Mouse (Mus musculus) spleen, adult 2 months (tissue): Measurements from ENCODE around the gene Slc44a3. TPM values are rescaled to one million over a fixed set of nuclear protein-coding genes. Genes with fewer than 3 reads are reported as not detected.

Experiments
- DNase-seq, 2 experiments: peaks; one replicate each; pipeline versions ENCODE4 v3.0.0 to v3.0.0-alpha.2; 2012 to 2021; ENCODE audit warnings: low spot score in 2 of 2, low read depth in 1 of 2
- H3K27ac ChIP-seq: fragments of 200-500 bp; 2 replicates; pipeline ENCODE4 v1.5.1; 2012; ENCODE audit warnings: low read length, inconsistent platforms; ENCODE audit not compliant: insufficient read depth
- H3K27me3 ChIP-seq: fragments of 200-500 bp; 2 replicates; pipeline ENCODE4 v1.6.1; 2012; ENCODE audit warnings: mild to moderate bottlenecking, moderate library complexity, low read length, inconsistent platforms; ENCODE audit not compliant: control insufficient read depth, insufficient read depth
- H3K36me3 ChIP-seq: fragments of 200-500 bp; 2 replicates; pipeline ENCODE4 v1.6.1; 2012; ENCODE audit warnings: mild to moderate bottlenecking, low read length, inconsistent platforms; ENCODE audit not compliant: control insufficient read depth, insufficient read depth
- H3K4me1 ChIP-seq: fragments of 200-500 bp; 2 replicates; pipeline ENCODE4 v1.6.1; 2011; ENCODE audit warnings: inconsistent platforms; ENCODE audit not compliant: control insufficient read depth, insufficient read depth, insufficient read length
- H3K4me3 ChIP-seq: fragments of 200-500 bp; 2 replicates; pipeline ENCODE4 v1.5.1; 2011; ENCODE audit warnings: mild to moderate bottlenecking, inconsistent platforms; ENCODE audit not compliant: insufficient read depth, insufficient read length; ENCODE audit errors: extremely low read depth
- CTCF ChIP-seq: fragments of 200-500 bp; IDR thresholded peaks from 2 replicates; pipeline ENCODE4 v1.5.1; 2011; ENCODE audit warnings: mild to moderate bottlenecking, inconsistent platforms; ENCODE audit not compliant: insufficient read depth, insufficient read length, insufficient replicate concordance; ENCODE audit errors: extremely low read depth
- POLR2A ChIP-seq: fragments of 200-500 bp; IDR thresholded peaks from 2 replicates; pipeline ENCODE4 v1.6.1; 2011; ENCODE audit warnings: low read depth, low read length, inconsistent platforms
- WGBS: fragments of 180-500 bp; shearing (Covaris S2); methylation state at CpG from one replicate; pipeline ENCODE4 v1.1.7; 2018; 5-methylcytosine and 5-hydroxymethylcytosine counted together
- polyA plus RNA-seq: library from polyadenylated mRNA; depleted of rRNA; stranded (reverse); fragments of >200 nt; gene quantifications from 2 replicates; pipeline ENCODE4 v1.2.3, GENCODE M21; 2012

Slc44a3 gene
- polyA plus RNA-seq, 1 experiment = 0.29 TPM

GRCm38 (mm10) chr3:121461477-121461876 is 70.7 kb downstream of the Slc44a3 start:
- H3K4me1 ChIP-seq = peaks cover 11% of the 10 kb centered on the region
- TF ChIP-seq CTCF = no peak
- no peak for TF ChIP-seq POLR2A
- no peaks in the 10 kb centered on the region for H3K27me3 ChIP-seq
- 88% methylated on average over 13 of the region's 13 CpGs for WGBS
- no peak overlapping the region for H3K27ac ChIP-seq
- H3K4me3 ChIP-seq = no peak overlapping the region
- no peak for DNase-seq
- peaks cover under 1% of the 10 kb centered on the region; the same call in 1 of the 2 replicates for H3K36me3 ChIP-seq

- TF ChIP-seq CTCF = no peak
- no peak for TF ChIP-seq POLR2A
- no peak overlapping the region for H3K4me3 ChIP-seq
- H3K4me1 ChIP-seq = peaks cover 11% of the 10 kb centered on the region
- H3K36me3 ChIP-seq = peaks cover 7% of the 10 kb centered on the region
- H3K27me3 ChIP-seq = no peaks in the 10 kb centered on the region
- DNase-seq = no peak
- 74% methylated on average over 16 of the region's 16 CpGs for WGBS
- no peak overlapping the region for H3K27ac ChIP-seq
Observed at GRCm38 (mm10) chr3:121460473-121461193, 71.6 kb downstream of the Slc44a3 start.

GRCm38 (mm10) chr3:121458545-121459492 is 73.4 kb downstream of the Slc44a3 start:
- no peak for DNase-seq
- 59% methylated on average over 14 of the region's 14 CpGs for WGBS

GRCm38 (mm10) chr3:121451404-121451803 is 80.8 kb downstream of the Slc44a3 start:
- Histone ChIP-seq H3K36me3 (peaks cover 23% of the 10 kb centered on the region), H3K4me3 (no peak overlapping the region), H3K27me3 (no peaks in the 10 kb centered on the region), H3K4me1 (no peaks in the 10 kb centered on the region), H3K27ac (no peak overlapping the region)
- no peak for DNase-seq
- no peak for TF ChIP-seq CTCF
- TF ChIP-seq POLR2A = no peak
- 93% methylated on average over 10 of the region's 10 CpGs for WGBS

More at GRCm38 (mm10) chr3:121458545-121459492, 73.4 kb downstream of the Slc44a3 start:
- no peaks in the 10 kb centered on the region for H3K27me3 ChIP-seq
- no peak overlapping the region for H3K4me3 ChIP-seq
- TF ChIP-seq POLR2A = no peak
- TF ChIP-seq CTCF = no peak
- H3K27ac ChIP-seq = no peak overlapping the region
- H3K4me1 ChIP-seq = peaks cover 11% of the 10 kb centered on the region
- H3K36me3 ChIP-seq = peaks cover 12% of the 10 kb centered on the region

- no peak for DNase-seq
- WGBS = 87% methylated on average over 8 of the region's 8 CpGs
- no peaks in the 10 kb centered on the region for H3K4me1 ChIP-seq
- no peak for TF ChIP-seq CTCF
- no peak for TF ChIP-seq POLR2A
- H3K27ac ChIP-seq = no peak overlapping the region
- H3K4me3 ChIP-seq = no peak overlapping the region
- peaks cover 14% of the 10 kb centered on the region for H3K36me3 ChIP-seq
- no peaks in the 10 kb centered on the region for H3K27me3 ChIP-seq
Observed at GRCm38 (mm10) chr3:121449527-121449926, 82.7 kb downstream of the Slc44a3 start.

- TF ChIP-seq CTCF = no peak
- TF ChIP-seq POLR2A = no peak
Observed at GRCm38 (mm10) chr3:121448606-121449005, 83.6 kb downstream of the Slc44a3 start.

More at GRCm38 (mm10) chr3:121448606-121449005, 83.6 kb downstream of the Slc44a3 start:
- Histone ChIP-seq H3K27ac (no peak overlapping the region), H3K4me1 (0 out of 2 replicates have a peak, but pooled peaks cover 3% of the 10 kb centered on the region), H3K4me3 (no peak overlapping the region), H3K27me3 (no peaks in the 10 kb centered on the region), H3K36me3 (peaks cover 12% of the 10 kb centered on the region)
- no peak for DNase-seq
- 91% methylated on average over 8 of the region's 8 CpGs for WGBS
